Mouse (Mus musculus): ENCODE results near the gene Gm20388.

DNA sequence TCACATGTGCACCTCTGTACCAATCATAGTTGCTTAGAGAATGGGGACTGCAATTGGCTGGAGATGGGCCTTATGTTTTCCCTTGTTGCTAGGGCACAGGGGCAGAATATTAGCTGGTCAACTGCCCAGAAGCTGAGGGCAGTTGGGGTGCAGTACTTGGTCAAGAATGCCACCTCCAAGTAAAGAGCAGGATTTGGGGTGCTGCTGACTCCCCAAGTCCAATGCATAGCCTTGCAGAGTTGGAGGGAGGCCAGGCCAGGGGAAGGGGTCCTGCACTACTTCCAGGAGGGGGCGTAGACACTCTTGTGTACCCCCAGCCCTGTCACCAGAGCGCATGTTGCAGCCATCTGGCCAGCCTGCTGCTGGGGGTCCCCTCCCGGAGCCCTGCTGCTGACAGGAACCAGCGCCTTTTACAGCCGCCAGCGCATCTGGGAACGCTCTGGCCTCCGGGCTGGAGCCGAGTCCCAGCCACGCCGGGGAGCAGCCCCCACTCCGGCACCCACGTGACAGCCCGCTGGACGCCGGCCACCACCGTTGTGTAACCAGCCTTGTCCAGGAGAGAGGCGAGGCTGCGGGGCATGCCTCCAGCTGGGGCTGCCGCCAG is 280.3 kb downstream of the Gm20388 start:
- TF ChIP-seq CTCF (IDR thresholded peaks at IDR 0.05; ENCODE audit: borderline replicate concordance, extremely low read depth, insufficient read depth, insufficient read length) (no peak), POLR2A (IDR thresholded peaks at IDR 0.05; ENCODE audit: borderline replicate concordance, extremely low read depth, insufficient read depth, insufficient read length, poor library complexity, severe bottlenecking) (no peak)

Measured in brain, embryonic 14.5 days (tissue).